Mouse (Mus musculus) bone marrow, adult 2 months (tissue): ENCODE measurements around the gene Pcsk7.

ENCODE experiments used
- CTCF ChIP-seq: fragments of 200-500 bp; IDR thresholded peaks from 2 replicates; pipeline ENCODE4 v1.5.1; 2011; ENCODE audit warnings: low read length, control low read depth; ENCODE audit not compliant: control insufficient read depth, insufficient read depth
- POLR2A ChIP-seq: fragments of 200-500 bp; IDR thresholded peaks from 2 replicates; pipeline ENCODE4 v1.6.1; 2011; ENCODE audit warnings: low read depth, mild to moderate bottlenecking, control low read depth, low read length, borderline replicate concordance; ENCODE audit not compliant: control insufficient read depth

DNA sequence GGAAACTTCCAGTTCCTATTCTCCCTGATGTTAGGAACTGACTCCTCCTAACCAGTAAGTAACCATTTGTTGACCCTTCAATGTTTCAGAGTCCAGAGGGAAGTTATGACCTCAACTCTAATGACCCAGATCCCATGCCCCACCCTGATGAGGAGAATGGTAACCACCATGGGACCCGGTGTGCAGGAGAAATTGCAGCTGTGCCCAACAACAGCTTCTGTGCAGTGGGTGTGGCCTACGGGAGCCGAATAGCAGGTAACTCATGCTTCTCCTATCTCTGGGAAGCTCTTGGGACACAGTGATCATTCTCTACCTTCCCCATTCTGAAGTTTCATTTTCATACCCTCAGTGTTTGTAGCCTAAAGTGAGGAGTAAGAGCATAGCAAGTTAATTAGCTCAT, 4.7 kb downstream of the Pcsk7 start:
- TF ChIP-seq CTCF, result no peak
- TF ChIP-seq POLR2A, result no peak
